Mouse (Mus musculus) ES-CJ7 (cell line): ENCODE data around the gene Skida1.

ENCODE experiments used
- DNase-seq: peaks from one replicate; pipeline ENCODE4 v3.0.0; 2011; ENCODE audit warnings: low read depth, low spot score

The Skida1 gene

GRCm38 (mm10) chr2:18055929-18056785 lies 7.3 kb upstream of the Skida1 start:
- DNase-seq: peak; percentile 94

GRCm38 (mm10) chr2:18055016-18055928 lies 6.4 kb upstream of the Skida1 start, which contains the start of gene Mllt10:
Gene Mllt10 (plus strand): TSS chr2:18055237.
- peak; percentile 32 for DNase-seq

GRCm38 (mm10) chr2:18053951-18054530 lies 5.2 kb upstream of the Skida1 start:
- no peak for DNase-seq

GRCm38 (mm10) chr2:18053243-18053950 lies 4.5 kb upstream of the Skida1 start:
- DNase-seq: no peak

GRCm38 (mm10) chr2:18052581-18052980 lies 3.7 kb upstream of the Skida1 start:
- DNase-seq: no peak

GRCm38 (mm10) chr2:18051831-18052170 lies 3.0 kb upstream of the Skida1 start:
- no peak for DNase-seq

- no peak for DNase-seq
Measured at GRCm38 (mm10) chr2:18051026-18051830, 2.4 kb upstream of the Skida1 start.

- no peak for DNase-seq
Measured at GRCm38 (mm10) chr2:18050541-18050985, 1.7 kb upstream of the Skida1 start.

- no peak for DNase-seq
Measured at GRCm38 (mm10) chr2:18050018-18050417, 1.2 kb upstream of the Skida1 start.

GRCm38 (mm10) chr2:18049279-18049821 lies 499 bp upstream of the Skida1 start:
- DNase-seq: peak; percentile 68

- DNase-seq: peak; percentile 55
Measured at GRCm38 (mm10) chr2:18047646-18048452, 1.0 kb downstream of the Skida1 start.

GRCm38 (mm10) chr2:18046758-18047645 lies 1.8 kb downstream of the Skida1 start:
- DNase-seq: peak; percentile 47

GRCm38 (mm10) chr2:18046186-18046585 lies 2.7 kb downstream of the Skida1 start:
- no peak for DNase-seq

- no peak for DNase-seq
Measured at GRCm38 (mm10) chr2:18045781-18046181, 3.1 kb downstream of the Skida1 start.

GRCm38 (mm10) chr2:18045143-18045780 lies 3.6 kb downstream of the Skida1 start:
- no peak for DNase-seq

- DNase-seq: peak; percentile 53
Measured at GRCm38 (mm10) chr2:18041199-18041885, 7.5 kb downstream of the Skida1 start.
